Mouse (Mus musculus): ENCODE data around the gene Ap2a1. TPM values are rescaled to one million over a fixed set of nuclear protein-coding genes. Genes with fewer than 3 reads are reported as not detected.

Ap2a1 gene
- polyA plus RNA-seq, 1 experiment from 2014 or later, result 55.5 TPM

DNA sequence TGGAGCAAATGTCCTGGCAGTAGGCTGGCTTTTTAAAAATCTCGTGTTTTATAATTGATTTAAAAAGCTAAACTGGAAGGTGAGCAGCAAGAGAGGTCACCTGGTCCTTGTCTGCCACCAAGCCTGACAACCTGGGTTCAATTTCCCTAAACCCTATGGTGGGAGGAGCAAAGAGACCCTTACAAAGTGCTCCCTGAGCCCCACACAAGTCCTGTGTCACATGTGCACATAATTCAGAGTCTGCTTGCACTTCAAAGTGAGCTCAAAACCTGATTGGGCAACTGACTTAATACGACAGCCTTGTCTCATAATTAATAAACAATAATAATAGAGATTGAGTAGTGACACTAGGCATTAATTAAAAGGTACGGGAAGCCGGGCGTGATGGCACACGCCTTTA, 58.7 kb downstream of the Ap2a1 start:
- no peaks in the 10 kb centered on the region for H3K9me3 ChIP-seq
- WGBS, result 82% methylated on average over 6 of the region's 6 CpGs
- H3K4me3 ChIP-seq, result peak overlapping the region; percentile 81
- peak overlapping the region; percentile 98 for H3K9ac ChIP-seq
- peaks cover 3% of the 10 kb centered on the region; the same call in 1 of the 2 replicates for H3K36me3 ChIP-seq
- peak overlapping the region; percentile 99 for H3K27ac ChIP-seq (replicated peaks)
- peak overlapping the region; percentile 92 for H3K4me2 ChIP-seq
- peaks cover 61% of the 10 kb centered on the region for H3K4me1 ChIP-seq
- ATAC-seq (ENCODE audit: extremely low read depth, insufficient number of reproducible peaks, low FRiP score, low TSS enrichment), result no peak
- H3K27me3 ChIP-seq (replicated peaks), result no peaks in the 10 kb centered on the region

DNA sequence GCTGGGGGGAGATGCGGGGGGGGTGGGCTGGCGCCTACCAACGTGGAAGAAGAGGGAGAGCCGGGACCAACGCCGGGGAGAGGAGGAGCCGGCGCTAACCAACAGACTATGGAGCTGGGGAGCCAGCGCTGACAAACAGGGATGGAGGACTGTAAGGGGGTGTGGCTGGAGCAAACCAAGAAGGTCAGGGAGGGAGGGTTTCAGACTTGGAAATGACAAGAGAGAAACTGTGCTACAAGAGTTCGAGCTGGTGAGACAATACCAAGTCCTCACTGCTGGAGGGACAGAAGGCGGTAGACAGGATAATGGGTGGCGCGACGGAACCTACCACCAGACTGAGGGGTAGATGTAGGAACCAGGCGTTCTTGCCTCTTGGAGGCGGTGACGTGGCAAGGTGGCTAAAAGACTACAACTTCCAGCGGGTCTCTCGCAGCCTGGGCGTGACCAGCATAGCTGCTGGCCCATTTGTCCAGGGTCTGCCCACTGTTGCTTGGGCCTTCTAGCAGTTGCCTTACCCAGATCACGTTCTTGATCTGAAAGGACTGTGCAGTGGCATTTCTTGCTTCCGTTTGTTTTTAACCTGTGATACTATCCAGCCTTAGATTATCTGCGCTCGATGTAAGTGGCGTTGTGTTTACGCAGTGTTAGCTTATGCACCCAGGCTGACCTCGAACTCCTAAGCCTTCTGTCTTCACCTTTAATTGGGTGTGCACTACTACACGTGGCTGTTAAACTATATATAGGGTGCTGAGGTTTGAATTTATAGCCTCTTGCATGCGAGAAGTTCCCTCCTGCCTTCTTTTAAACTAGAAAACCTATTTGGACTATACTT, 59.4 kb downstream of the Ap2a1 start, which contains the start of gene Ptov1:
Gene Ptov1 (minus strand): TSS at position 92 of the 832 bp plus-strand sequence.
- peaks cover 7% of the 10 kb centered on the region for H3K36me3 ChIP-seq
- WGBS, result 5% methylated on average over 29 of the region's 29 CpGs
- H3K4me3 ChIP-seq, result peak within 1 kb of the TSS; percentile 81
- H3K4me1 ChIP-seq, result peaks cover 66% of the 10 kb centered on the region
- H3K9me3 ChIP-seq, result no peaks in the 10 kb centered on the region
- peak within 1 kb of the TSS; percentile 99 for H3K27ac ChIP-seq (replicated peaks)
- ATAC-seq (ENCODE audit: extremely low read depth, insufficient number of reproducible peaks, low FRiP score, low TSS enrichment), result peak; percentile 82
- H3K4me2 ChIP-seq, result peak within 1 kb of the TSS; percentile 92
- no peaks in the 10 kb centered on the region for H3K27me3 ChIP-seq (replicated peaks)
- peak within 1 kb of the TSS; percentile 98 for H3K9ac ChIP-seq

DNA sequence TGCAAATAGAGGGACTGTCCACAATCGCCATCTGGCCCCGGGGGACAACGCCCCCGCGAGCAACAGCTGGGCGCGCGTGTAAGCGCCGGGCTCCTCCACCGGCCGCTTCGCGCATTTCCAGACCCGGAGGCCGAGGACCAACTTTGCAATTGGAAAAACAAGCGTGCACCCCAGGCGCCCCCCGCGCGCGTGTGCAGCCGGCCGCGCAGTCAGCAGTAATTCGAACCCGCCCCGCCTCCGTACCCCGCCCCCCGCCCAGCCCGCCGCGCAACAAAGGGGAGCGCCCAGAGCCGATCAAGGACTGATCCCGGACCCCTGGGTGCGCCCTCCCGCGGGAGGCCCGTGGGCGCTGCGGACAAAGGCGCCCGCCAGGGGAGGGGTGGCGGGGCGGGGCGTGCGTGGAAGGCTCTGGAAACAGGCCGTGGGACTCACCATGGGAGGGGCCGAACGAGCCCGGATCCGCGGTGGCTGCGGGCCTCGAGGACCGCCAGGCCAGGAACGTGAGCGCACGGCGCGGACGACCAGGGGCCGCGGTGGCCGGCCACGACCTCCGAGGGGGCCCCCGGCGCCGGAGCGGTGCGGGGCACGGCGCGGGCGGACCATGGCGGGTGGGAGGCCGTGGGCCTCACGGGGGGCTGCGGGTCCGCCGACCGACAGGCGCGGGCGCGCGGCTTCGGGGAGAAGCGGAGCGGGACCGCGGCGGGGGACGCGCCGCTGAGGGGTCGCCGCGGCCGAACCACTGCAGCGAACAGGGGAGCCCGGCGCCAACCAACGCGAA, 60.2 kb downstream of the Ap2a1 start:
- H3K36me3 ChIP-seq, result peaks cover 15% of the 10 kb centered on the region
- ATAC-seq (ENCODE audit: extremely low read depth, insufficient number of reproducible peaks, low FRiP score, low TSS enrichment), result peak; percentile 48
- H3K4me3 ChIP-seq, result peak overlapping the region; percentile 81
- H3K4me1 ChIP-seq, result peaks cover 73% of the 10 kb centered on the region
- H3K4me2 ChIP-seq, result peak overlapping the region; percentile 92
- H3K27ac ChIP-seq (replicated peaks), result peak overlapping the region; percentile 99
- no peaks in the 10 kb centered on the region for H3K9me3 ChIP-seq
- H3K9ac ChIP-seq, result peak overlapping the region; percentile 98
- H3K27me3 ChIP-seq (replicated peaks), result no peaks in the 10 kb centered on the region
- WGBS, result under 1% methylated on average over 85 of the region's 108 CpGs

DNA sequence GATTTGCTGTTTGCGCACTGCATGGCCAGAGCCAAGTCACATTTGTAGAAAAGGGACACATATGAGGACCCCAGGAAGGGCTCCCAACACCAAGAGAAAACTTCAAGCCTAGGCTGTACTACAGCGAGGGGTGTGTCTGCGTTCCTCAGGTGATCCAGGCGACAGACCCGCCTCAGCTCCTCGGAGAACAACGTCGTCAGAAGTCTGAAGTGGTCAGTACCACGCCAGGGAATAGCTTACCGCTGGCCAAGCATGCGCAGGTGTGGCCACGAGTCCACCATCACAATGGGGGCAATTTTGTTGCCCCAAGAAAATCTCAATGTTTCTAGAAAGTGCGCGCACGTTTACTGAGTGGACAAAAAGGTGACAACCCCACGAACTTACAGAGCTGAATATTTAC, 60.8 kb downstream of the Ap2a1 start:
- H3K4me3 ChIP-seq, result peak overlapping the region; percentile 81
- 6% methylated on average over 16 of the region's 16 CpGs for WGBS
- peak overlapping the region; percentile 99 for H3K27ac ChIP-seq (replicated peaks)
- H3K4me2 ChIP-seq, result peak overlapping the region; percentile 92
- no peak for ATAC-seq (ENCODE audit: extremely low read depth, insufficient number of reproducible peaks, low FRiP score, low TSS enrichment)
- H3K36me3 ChIP-seq, result peaks cover 22% of the 10 kb centered on the region
- H3K9ac ChIP-seq, result peak overlapping the region; percentile 98
- H3K9me3 ChIP-seq, result no peaks in the 10 kb centered on the region
- no peaks in the 10 kb centered on the region for H3K27me3 ChIP-seq (replicated peaks)
- peaks cover 73% of the 10 kb centered on the region for H3K4me1 ChIP-seq

DNA sequence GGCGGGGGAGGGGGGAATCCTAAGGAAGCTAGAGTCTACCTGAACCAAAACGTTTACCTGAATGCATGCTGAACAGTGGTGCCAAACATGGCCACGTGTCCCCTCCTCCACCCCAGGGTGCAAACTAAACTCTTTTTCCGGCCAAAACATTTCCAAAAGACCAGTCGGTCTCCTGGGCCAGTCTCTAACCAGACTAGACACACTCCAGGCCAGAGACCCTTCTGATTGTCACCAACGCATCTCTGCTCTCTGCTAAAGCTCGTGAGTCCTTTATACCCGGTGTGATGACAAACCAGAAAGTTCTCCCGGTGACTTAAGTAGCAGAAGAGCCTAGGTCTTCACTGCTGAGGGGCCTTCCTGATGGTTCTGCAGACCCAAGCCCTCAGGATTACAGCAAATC, 61.5 kb downstream of the Ap2a1 start:
- Histone ChIP-seq H3K9me3 (no peaks in the 10 kb centered on the region), H3K4me1 (peaks cover 66% of the 10 kb centered on the region), H3K4me3 (peak overlapping the region; percentile 81), H3K27me3 (replicated peaks) (no peaks in the 10 kb centered on the region), H3K9ac (peak overlapping the region; percentile 98), H3K27ac (replicated peaks) (peak overlapping the region; percentile 99; the same call in 1 of the 2 replicates), H3K4me2 (peak overlapping the region; percentile 92), H3K36me3 (peaks cover 28% of the 10 kb centered on the region)
- WGBS, result 45% methylated on average over 9 of the region's 9 CpGs
- no peak for ATAC-seq (ENCODE audit: extremely low read depth, insufficient number of reproducible peaks, low FRiP score, low TSS enrichment)

DNA sequence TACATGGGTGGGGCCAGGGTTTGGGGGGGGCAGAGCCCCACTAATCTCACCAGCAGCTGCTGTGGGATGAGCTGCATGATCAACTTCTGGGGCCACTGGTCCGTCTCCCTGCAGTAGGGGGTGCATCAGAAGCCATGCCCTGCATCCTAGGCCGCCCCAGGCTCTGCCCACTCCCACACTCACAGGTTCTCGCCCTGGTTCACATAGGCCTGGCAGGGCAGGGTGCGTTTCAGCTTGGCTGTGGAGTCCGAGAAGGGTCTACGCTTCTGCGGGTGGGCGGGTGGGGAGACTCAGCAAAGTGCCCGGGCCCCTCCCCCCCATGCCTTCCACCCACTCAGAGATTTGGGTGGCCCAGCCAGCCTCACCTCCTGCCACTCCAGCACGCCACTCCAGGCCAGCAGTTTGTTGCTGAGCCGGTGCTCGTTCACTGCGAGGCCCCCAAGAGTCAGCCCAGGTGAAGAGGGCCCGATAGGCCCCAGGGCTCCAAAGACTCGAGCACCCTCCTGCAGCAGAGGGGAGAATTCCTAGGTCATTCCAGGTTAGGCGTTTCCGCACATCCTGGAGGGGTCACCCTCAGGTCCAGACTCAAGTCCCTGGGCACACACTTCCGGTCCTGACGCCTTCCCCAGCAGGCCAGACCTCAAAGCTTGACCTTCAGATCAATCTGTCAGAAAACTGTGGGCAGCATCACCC, 62.1 kb downstream of the Ap2a1 start:
- peak overlapping the region; percentile 77 for H3K27ac ChIP-seq (replicated peaks)
- peaks cover 35% of the 10 kb centered on the region for H3K36me3 ChIP-seq
- peak overlapping the region; percentile 92 for H3K4me2 ChIP-seq
- ATAC-seq (ENCODE audit: extremely low read depth, insufficient number of reproducible peaks, low FRiP score, low TSS enrichment), result no peak
- peaks cover 60% of the 10 kb centered on the region for H3K4me1 ChIP-seq
- 61% methylated on average over 19 of the region's 19 CpGs for WGBS
- peak overlapping the region; percentile 81 for H3K4me3 ChIP-seq
- H3K9ac ChIP-seq, result peak overlapping the region; percentile 98
- no peaks in the 10 kb centered on the region for H3K27me3 ChIP-seq (replicated peaks)
- H3K9me3 ChIP-seq, result no peaks in the 10 kb centered on the region

DNA sequence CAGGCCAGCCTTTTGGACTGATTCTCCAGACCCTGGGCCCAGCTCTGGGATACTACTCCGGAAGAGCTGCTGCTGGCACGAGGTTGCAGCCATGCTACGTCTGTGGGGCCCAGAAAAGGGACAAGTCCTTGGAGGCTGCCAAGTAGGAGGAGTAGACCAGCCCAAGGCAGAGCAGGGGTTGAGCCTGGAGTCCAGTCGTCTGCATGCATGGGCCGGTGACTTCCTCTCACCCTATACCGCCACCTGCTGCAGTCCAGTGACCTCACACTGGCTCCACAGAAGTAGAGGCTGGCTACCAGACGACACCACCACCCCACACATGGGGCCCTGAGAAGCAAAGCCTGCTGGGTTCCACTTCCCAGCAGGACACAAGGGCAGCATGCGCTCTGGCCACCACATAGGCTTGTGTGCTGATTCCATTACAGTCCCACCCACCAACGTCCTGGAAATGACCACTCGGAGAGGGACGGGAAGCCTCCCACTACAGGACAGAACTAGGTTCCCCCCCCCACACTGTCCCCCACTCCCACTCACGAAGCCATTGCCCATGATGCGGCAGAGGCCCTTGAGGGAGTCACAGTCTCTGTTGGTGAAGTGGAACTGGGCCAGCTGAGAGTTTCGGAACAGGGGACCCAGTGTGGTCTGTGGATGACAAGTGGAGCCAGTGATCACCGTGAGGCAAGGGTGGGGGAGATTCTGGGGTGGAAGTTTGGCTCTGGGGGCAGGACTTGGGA, 62.9 kb downstream of the Ap2a1 start:
- 0 out of 2 replicates have a peak, but pooled peaks have one; percentile 0 for ATAC-seq (ENCODE audit: extremely low read depth, insufficient number of reproducible peaks, low FRiP score, low TSS enrichment)
- peak overlapping the region; percentile 98 for H3K9ac ChIP-seq
- no peaks in the 10 kb centered on the region for H3K27me3 ChIP-seq (replicated peaks)
- H3K9me3 ChIP-seq, result no peaks in the 10 kb centered on the region
- H3K4me3 ChIP-seq, result peak overlapping the region; percentile 81
- 37% methylated on average over 15 of the region's 15 CpGs for WGBS
- peak overlapping the region; percentile 77 for H3K27ac ChIP-seq (replicated peaks)
- H3K4me2 ChIP-seq, result peak overlapping the region; percentile 92
- H3K36me3 ChIP-seq, result peaks cover 42% of the 10 kb centered on the region
- peaks cover 60% of the 10 kb centered on the region for H3K4me1 ChIP-seq

DNA sequence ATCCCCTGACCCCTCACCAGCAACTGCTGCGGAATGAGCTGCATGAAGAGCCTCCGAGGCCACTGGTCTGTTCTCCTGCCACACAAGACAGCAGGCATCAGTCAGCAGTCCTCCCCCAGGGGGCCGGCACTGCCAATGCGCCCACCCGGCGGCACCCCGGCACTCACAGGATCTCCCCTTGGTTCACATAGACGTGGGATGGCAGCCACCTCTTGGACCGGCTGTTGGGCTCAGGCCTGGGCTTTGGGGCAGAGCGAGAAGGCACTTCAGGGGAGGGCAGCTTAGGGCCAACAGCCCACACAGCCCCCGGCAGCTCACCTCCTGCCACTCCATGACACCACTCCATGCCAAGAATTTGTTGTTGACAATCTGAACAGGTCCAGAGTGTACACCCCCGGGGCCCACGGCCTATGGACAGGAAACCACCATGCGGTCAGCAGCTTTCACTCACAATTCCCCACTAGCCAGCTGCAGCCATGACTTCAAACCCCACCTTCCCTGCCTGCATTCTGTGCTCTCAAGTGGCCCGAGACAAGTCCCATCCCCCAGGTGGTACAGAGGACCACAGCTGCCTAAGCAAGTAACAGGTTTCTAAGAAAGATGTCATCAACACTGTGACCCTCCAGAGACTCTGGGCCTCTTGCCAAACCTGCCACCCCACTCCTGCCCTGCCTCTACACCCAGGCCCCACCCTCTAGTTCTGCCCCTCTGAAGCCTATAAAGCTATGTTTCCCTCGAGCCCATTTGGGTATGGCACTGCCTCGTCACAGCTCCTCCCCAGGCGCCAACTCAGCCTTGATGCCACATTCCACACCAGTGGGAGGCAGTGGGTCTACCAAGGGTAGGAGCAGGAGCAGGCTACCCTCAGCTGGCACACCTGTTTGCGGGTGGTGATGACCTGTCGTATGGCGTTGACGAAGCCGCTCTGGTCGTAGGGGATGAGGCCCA, 64.4 kb downstream of the Ap2a1 start:
- Histone ChIP-seq H3K9ac (peak overlapping the region; percentile 98), H3K27ac (replicated peaks) (peak overlapping the region; percentile 77), H3K4me1 (peaks cover 61% of the 10 kb centered on the region), H3K27me3 (replicated peaks) (no peaks in the 10 kb centered on the region), H3K9me3 (no peaks in the 10 kb centered on the region), H3K4me3 (no peak overlapping the region), H3K4me2 (peak overlapping the region; percentile 92), H3K36me3 (peaks cover 51% of the 10 kb centered on the region)
- WGBS, result 70% methylated on average over 24 of the region's 24 CpGs
- ATAC-seq (ENCODE audit: extremely low read depth, insufficient number of reproducible peaks, low FRiP score, low TSS enrichment), result no peak

DNA sequence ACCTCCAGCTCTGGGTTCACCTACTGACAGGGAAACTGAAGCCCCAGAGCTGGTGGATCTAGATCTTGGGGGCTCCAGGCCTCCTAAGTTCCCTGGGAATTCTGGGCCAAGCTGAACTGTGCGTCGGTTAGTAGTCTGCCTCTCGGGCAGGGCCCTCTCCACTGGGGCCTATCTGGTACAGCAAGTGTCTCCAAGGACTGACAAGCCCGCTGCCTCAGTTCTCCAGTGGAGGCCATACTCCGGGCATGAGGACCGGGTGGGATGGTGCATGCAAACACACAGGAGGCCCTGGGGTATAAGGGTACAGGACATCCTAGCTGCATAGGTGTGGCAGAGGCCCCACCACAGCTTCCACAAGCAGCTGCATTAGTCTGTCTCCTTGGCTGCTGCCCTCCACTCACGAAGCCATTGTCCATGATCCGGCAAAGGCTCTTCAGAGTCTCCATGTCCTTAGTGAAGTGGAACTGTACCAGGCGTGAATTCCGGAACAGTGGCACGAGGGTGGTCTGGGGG, 65.3 kb downstream of the Ap2a1 start:
- H3K4me3 ChIP-seq, result no peak overlapping the region
- no peak overlapping the region for H3K4me2 ChIP-seq
- WGBS, result 83% methylated on average over 11 of the region's 11 CpGs
- H3K9ac ChIP-seq, result peak overlapping the region; percentile 98; the same call in 1 of the 2 replicates
- H3K9me3 ChIP-seq, result no peaks in the 10 kb centered on the region
- H3K4me1 ChIP-seq, result peaks cover 61% of the 10 kb centered on the region
- H3K27ac ChIP-seq (replicated peaks), result peak overlapping the region; percentile 77
- no peak for ATAC-seq (ENCODE audit: extremely low read depth, insufficient number of reproducible peaks, low FRiP score, low TSS enrichment)
- peaks cover 58% of the 10 kb centered on the region for H3K36me3 ChIP-seq
- H3K27me3 ChIP-seq (replicated peaks), result no peaks in the 10 kb centered on the region
